Mouse (Mus musculus): ENCODE measurements at regions not wholly inside any gene's neighbourhood (a gene's known extent, or its start where the extent isn't known, plus 50 kb on each side); places are given as distances from the start of the nearest gene placed in this dataset.

- DNase-seq (ENCODE audit: low read depth, low spot score): peak; percentile 51
Measured at GRCm38 (mm10) chr10:111558675-111559340, 52.7 kb downstream of the Phlda1 start.

GRCm38 (mm10) chr10:111559341-111560246, 53.5 kb downstream of the Phlda1 start:
- DNase-seq (ENCODE audit: low read depth, low spot score): no peak

GRCm38 (mm10) chr10:111562628-111563027, 56.5 kb downstream of the Phlda1 start:
- DNase-seq (ENCODE audit: low read depth, low spot score): no peak

GRCm38 (mm10) chr10:111566873-111567381, 60.8 kb downstream of the Phlda1 start:
- no peak for DNase-seq (ENCODE audit: low read depth, low spot score)

- DNase-seq (ENCODE audit: low read depth, low spot score): no peak
Measured at GRCm38 (mm10) chr10:111570501-111571258, 64.6 kb downstream of the Phlda1 start.

GRCm38 (mm10) chr10:111574231-111574630, 68.1 kb downstream of the Phlda1 start:
- DNase-seq (ENCODE audit: low read depth, low spot score): no peak

GRCm38 (mm10) chr10:111574812-111575211, 68.7 kb downstream of the Phlda1 start:
- no peak for DNase-seq (ENCODE audit: low read depth, low spot score)

- DNase-seq (ENCODE audit: low read depth, low spot score): no peak
Measured at GRCm38 (mm10) chr10:111575256-111575655, 69.2 kb downstream of the Phlda1 start.

GRCm38 (mm10) chr10:111575926-111576325, 69.8 kb downstream of the Phlda1 start:
- DNase-seq (ENCODE audit: low read depth, low spot score): no peak

GRCm38 (mm10) chr10:111576395-111577069, 70.4 kb downstream of the Phlda1 start:
- no peak for DNase-seq (ENCODE audit: low read depth, low spot score)

GRCm38 (mm10) chr10:111578536-111578935, 72.5 kb downstream of the Phlda1 start:
- no peak for DNase-seq (ENCODE audit: low read depth, low spot score)

- no peak for DNase-seq (ENCODE audit: low read depth, low spot score)
Measured at GRCm38 (mm10) chr10:111579481-111579880, 73.4 kb downstream of the Phlda1 start.

GRCm38 (mm10) chr10:111580401-111581100, 74.5 kb downstream of the Phlda1 start:
- no peak for DNase-seq (ENCODE audit: low read depth, low spot score)

GRCm38 (mm10) chr10:111581847-111582246, 75.8 kb downstream of the Phlda1 start:
- DNase-seq (ENCODE audit: low read depth, low spot score): no peak

- DNase-seq (ENCODE audit: low read depth, low spot score): no peak
Measured at GRCm38 (mm10) chr10:111582321-111583123, 76.4 kb downstream of the Phlda1 start.

- no peak for DNase-seq (ENCODE audit: low read depth, low spot score)
Measured at GRCm38 (mm10) chr10:111583124-111583743, 77.1 kb downstream of the Phlda1 start.

- DNase-seq (ENCODE audit: low read depth, low spot score): no peak
Measured at GRCm38 (mm10) chr10:111583744-111584152, 77.7 kb downstream of the Phlda1 start.

- no peak for DNase-seq (ENCODE audit: low read depth, low spot score)
Measured at GRCm38 (mm10) chr10:111587891-111588611, 82.0 kb downstream of the Phlda1 start.

GRCm38 (mm10) chr10:111589186-111589585, 83.1 kb downstream of the Phlda1 start:
- no peak for DNase-seq (ENCODE audit: low read depth, low spot score)

All from mesoderm, embryonic 11.5 days (tissue).